Mouse (Mus musculus): Measurements from ENCODE around the gene Mob3c.

DNA sequence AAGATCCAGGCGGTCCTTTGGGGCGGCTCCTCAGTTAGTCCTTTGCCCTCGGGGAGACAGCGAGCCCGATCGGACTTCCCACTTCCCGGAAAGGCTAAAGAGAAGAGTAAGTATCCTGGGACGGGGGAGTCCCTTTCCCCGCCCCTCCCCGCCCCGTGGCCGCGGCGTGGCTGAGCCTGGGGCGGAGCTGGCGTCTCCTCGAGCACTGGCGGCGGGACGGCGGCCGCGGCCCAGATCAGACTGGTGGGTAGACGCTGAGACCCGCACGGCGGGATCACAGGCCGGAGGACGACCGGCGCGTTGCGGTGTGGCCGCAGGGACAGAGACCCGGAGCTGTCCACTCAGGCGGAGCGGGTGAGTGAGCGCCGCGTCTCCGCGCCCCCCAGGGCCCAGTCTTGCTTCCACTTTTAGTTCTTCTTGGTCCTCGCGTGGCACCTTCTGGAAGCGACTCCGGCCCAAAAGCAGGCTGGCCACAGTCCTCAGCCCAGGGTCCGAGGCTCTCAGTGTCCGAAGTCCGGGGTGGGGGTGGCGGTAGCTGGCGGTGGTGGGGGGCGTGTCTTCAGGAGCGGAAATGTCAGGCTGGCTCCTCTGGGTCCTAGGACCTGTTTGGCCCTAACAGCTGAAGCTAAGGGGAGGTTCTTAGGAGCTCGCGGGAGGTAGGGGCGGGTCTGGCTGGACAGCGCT is at the start of gene Mob3c:
- TF ChIP-seq GATA1 (IDR thresholded peaks at IDR 0.05; ENCODE audit: borderline replicate concordance, low read length) (no peak), FLI1 (IDR thresholded peaks at IDR 0.05; ENCODE audit: low read length) (no peak)

Measured in megakaryocyte, embryonic 14.5 days (primary cell).